Mouse (Mus musculus) limb, embryonic 14.5 days (tissue): ENCODE data around the gene Gm20517. TPM values are rescaled to one million over a fixed set of nuclear protein-coding genes. Genes with fewer than 3 reads are reported as not detected.

Experiments
- ATAC-seq: fragments of 200-750 bp; cut with Nextera tagmentation; 2 replicates; pipeline ENCODE4 v1.8.0; 2017; ENCODE audit warnings: low read depth, moderate number of reproducible peaks, moderate TSS enrichment; ENCODE audit not compliant: low FRiP score
- DNase-seq: peaks from one replicate; pipeline ENCODE4 v3.0.0-alpha.2; 2015; ENCODE audit warnings: low spot score
- H3K27ac ChIP-seq: fragments of 300-500 bp; sonication (generic); replicated peaks from 2 replicates; pipeline ENCODE4 v1.5.1; 2014; ENCODE audit warnings: low read depth, mild to moderate bottlenecking, low read length, moderate library complexity, mixed read lengths
- H3K27me3 ChIP-seq: fragments of 300-500 bp; sonication (generic); 2 replicates; pipeline ENCODE4 v1.6.1; 2014; ENCODE audit warnings: low read length, mixed read lengths; ENCODE audit not compliant: control insufficient read depth, insufficient read depth
- H3K36me3 ChIP-seq: fragments of 300-500 bp; sonication (generic); 2 replicates; pipeline ENCODE4 v1.6.1; 2014; ENCODE audit warnings: mild to moderate bottlenecking, low read length, moderate library complexity, mixed read lengths; ENCODE audit not compliant: control insufficient read depth, insufficient read depth
- H3K4me1 ChIP-seq: fragments of 300-500 bp; sonication (generic); 2 replicates; pipeline ENCODE4 v1.6.1; 2014; ENCODE audit warnings: antibody characterized with exemption, low read length, mixed read lengths; ENCODE audit not compliant: control insufficient read depth, insufficient read depth
- H3K4me2 ChIP-seq: fragments of 300-500 bp; sonication (generic); replicated peaks from 2 replicates; pipeline ENCODE4 v1.6.1; 2014; ENCODE audit warnings: low read depth, mild to moderate bottlenecking, low read length, moderate library complexity; ENCODE audit not compliant: severe bottlenecking
- H3K4me3 ChIP-seq: fragments of 300-500 bp; sonication (generic); replicated peaks from 2 replicates; pipeline ENCODE4 v1.5.1; 2014; ENCODE audit warnings: low read length
- H3K9ac ChIP-seq: fragments of 300-500 bp; sonication (generic); 2 replicates; pipeline ENCODE4 v1.6.1; 2014; ENCODE audit warnings: mild to moderate bottlenecking, low read depth, low read length, moderate library complexity; ENCODE audit not compliant: severe bottlenecking
- H3K9me3 ChIP-seq: fragments of 300-500 bp; sonication (generic); 2 replicates; pipeline ENCODE4 v1.6.1; 2016; ENCODE audit warnings: low read length; ENCODE audit not compliant: control insufficient read depth
- POLR2A ChIP-seq: fragments of 200-500 bp; IDR thresholded peaks from 2 replicates; pipeline ENCODE4 v1.8.0; 2012; ENCODE audit warnings: inconsistent platforms, mild to moderate bottlenecking, moderate library complexity, borderline replicate concordance; ENCODE audit not compliant: insufficient read depth, insufficient read length; ENCODE audit errors: extremely low read depth
- WGBS: fragments of 180-500 bp; shearing (Covaris S2); extraction: QIAGEN DNeasy Blood & Tissue Kit; methylation state at CpG from one replicate; pipeline ENCODE4 v1.1.7; 2014; 5-methylcytosine and 5-hydroxymethylcytosine counted together
- polyA plus RNA-seq, 2 experiments: library from polyadenylated mRNA; depleted of rRNA in 1 of 2; stranded (reverse) in 1 of 2; unstranded in 1 of 2; fragments of >200 nt; fragmentation: Nextera tagmentation in 1 of 2; extraction: Ambion mirVana in 1 of 2; gene quantifications; 2 replicates each; pipeline versions ENCODE4 v1.2.1 to v1.2.3; 2012 to 2014

The Gm20517 gene
- polyA plus RNA-seq, 2 experiments = 1.3 to 1.4 TPM

- peak overlapping the region; percentile 93 for H3K4me2 ChIP-seq
- 0% methylated on average over 13 of the region's 13 CpGs for WGBS
- no peak for TF ChIP-seq POLR2A
- no peak for DNase-seq
- peak overlapping the region; percentile 88 for H3K4me3 ChIP-seq
- 0 out of 2 replicates have a peak overlapping the region, but pooled peaks have one; percentile 74 for H3K27ac ChIP-seq
- H3K27me3 ChIP-seq = no peaks in the 10 kb centered on the region
- H3K36me3 ChIP-seq = peaks cover 30% of the 10 kb centered on the region
- no peak; the same call in 1 of the 2 replicates for ATAC-seq
- H3K4me1 ChIP-seq = peaks cover 19% of the 10 kb centered on the region
- H3K9ac ChIP-seq = peak overlapping the region; percentile 78
- no peaks in the 10 kb centered on the region for H3K9me3 ChIP-seq
Measured at GRCm38 (mm10) chr17:47611661-47611982, 233 bp downstream of the Gm20517 start.

GRCm38 (mm10) chr17:47614018-47614417 lies 2.6 kb downstream of the Gm20517 start:
- H3K27ac ChIP-seq = no peak overlapping the region
- H3K9ac ChIP-seq = no peak overlapping the region
- TF ChIP-seq POLR2A = no peak
- peaks cover 19% of the 10 kb centered on the region for H3K4me1 ChIP-seq
- no peak overlapping the region for H3K4me2 ChIP-seq
- no peak for DNase-seq
- H3K9me3 ChIP-seq = no peaks in the 10 kb centered on the region
- H3K27me3 ChIP-seq = no peaks in the 10 kb centered on the region
- H3K36me3 ChIP-seq = peaks cover 42% of the 10 kb centered on the region
- no peak overlapping the region for H3K4me3 ChIP-seq
- 77% methylated on average over 1 of the region's 1 CpGs for WGBS
- no peak for ATAC-seq

GRCm38 (mm10) chr17:47616119-47616518 lies 4.7 kb downstream of the Gm20517 start:
- Histone ChIP-seq H3K36me3 (peaks cover 51% of the 10 kb centered on the region), H3K27ac (no peak overlapping the region), H3K9me3 (no peaks in the 10 kb centered on the region), H3K4me3 (no peak overlapping the region), H3K9ac (no peak overlapping the region), H3K4me2 (no peak overlapping the region), H3K4me1 (peaks cover 10% of the 10 kb centered on the region), H3K27me3 (no peaks in the 10 kb centered on the region)
- ATAC-seq (no peak), DNase-seq (no peak)
- 94% methylated on average over 8 of the region's 8 CpGs for WGBS
- no peak for TF ChIP-seq POLR2A

- DNase-seq = no peak
- H3K9ac ChIP-seq = no peak overlapping the region
- H3K27ac ChIP-seq = no peak overlapping the region
- 94% methylated on average over 4 of the region's 4 CpGs for WGBS
- H3K4me3 ChIP-seq = no peak overlapping the region
- peaks cover 54% of the 10 kb centered on the region for H3K36me3 ChIP-seq
- no peak for ATAC-seq
- H3K4me2 ChIP-seq = no peak overlapping the region
- no peaks in the 10 kb centered on the region for H3K27me3 ChIP-seq
- peaks cover 10% of the 10 kb centered on the region for H3K4me1 ChIP-seq
- no peaks in the 10 kb centered on the region for H3K9me3 ChIP-seq
- no peak for TF ChIP-seq POLR2A
Measured at GRCm38 (mm10) chr17:47616652-47617051, 5.3 kb downstream of the Gm20517 start.

GRCm38 (mm10) chr17:47617605-47618307 lies 6.4 kb downstream of the Gm20517 start:
- no peak overlapping the region for H3K27ac ChIP-seq
- no peak for TF ChIP-seq POLR2A
- 93% methylated on average over 9 of the region's 9 CpGs for WGBS
- H3K4me2 ChIP-seq = no peak overlapping the region
- DNase-seq = no peak
- H3K9me3 ChIP-seq = no peaks in the 10 kb centered on the region
- peaks cover 2% of the 10 kb centered on the region; the same call in 1 of the 2 replicates for H3K4me1 ChIP-seq
- no peak for ATAC-seq
- no peak overlapping the region for H3K9ac ChIP-seq
- H3K27me3 ChIP-seq = no peaks in the 10 kb centered on the region
- H3K36me3 ChIP-seq = peaks cover 62% of the 10 kb centered on the region
- H3K4me3 ChIP-seq = no peak overlapping the region
